Mouse (Mus musculus) Patski (cell line): ENCODE measurements around the gene Jag1. TPM values are rescaled to one million over a fixed set of nuclear protein-coding genes. Genes with fewer than 3 reads are reported as not detected.

ENCODE experiments used
- ATAC-seq: fragments of 100-300 bp; one replicate; pipeline ENCODE4 v1.8.0; 2021
- CTCF ChIA-PET: fragments of 350-600 bp; sonication (Branson Sonifier 250); formaldehyde crosslinking; loops from one replicate; lab custom pipeline; 2022; ENCODE audit warnings: inconsistent platforms; lab: Charles Lee
- POLR2A ChIA-PET: fragments of 350-600 bp; sonication (Branson Sonifier 250); formaldehyde crosslinking; loops from one replicate; lab custom pipeline; 2022; ENCODE audit warnings: antibody characterized with exemption, inconsistent platforms; lab: Charles Lee
- DNase-seq: peaks from one replicate; pipeline ENCODE4 v3.0.0-alpha.2; 2011; ENCODE audit warnings: low read depth, low spot score
- H3K27me3 ChIP-seq: fragments of 371-371 bp; one replicate; pipeline ENCODE4 v1.5.1; 2021
- CTCF ChIP-seq: fragments of 100-300 bp; IDR thresholded peaks from one replicate; pipeline ENCODE4 v1.5.1; 2021
- in situ Hi-C: fragments of 300-500 bp; cut with MboI; formaldehyde crosslinking; loops from 3 replicates; pipeline ENCODE4 v1.11.1; 2018; ENCODE audit warnings: low pct_unique_long_range_greater_than_20kb, mixed read lengths
- polyA plus RNA-seq: library from polyadenylated mRNA; unstranded; gene quantifications from one replicate; pipeline ENCODE4 v1.2.3, GENCODE M21; 2021

Jag1 gene
- polyA plus RNA-seq, 1 experiment from 2014 or later = 37.3 TPM

- CTCF ChIA-PET = interaction anchor here (1.1 to 1.6 kb wide), 2 partner anchors 19 to 608 kb away, joined by 3 to 4 read pairs; no protein-coding TSS in a partner anchor
- no peaks in the 10 kb centered on the region for H3K27me3 ChIP-seq
- ATAC-seq (peak; percentile 66), DNase-seq (no peak)
- POLR2A ChIA-PET = interaction anchor here (0.6 to 1.0 kb wide), 3 partner anchors 18 to 214 kb away, joined by 3 to 6 read pairs (median 3); no protein-coding TSS in a partner anchor
- no peak for TF ChIP-seq CTCF
- in situ Hi-C loops = loop anchor here (5.0 to 10.0 kb wide), 5 partner anchors 298 to 821 kb away; no protein-coding TSS in a partner anchor
These were observed 354 bp upstream of the Jag1 start for GRCm38 (mm10) chr2:137116675-137117320.

- ChIA-PET CTCF (interaction anchor here (0.7 to 6.2 kb wide), 6 partner anchors 14 to 617 kb away, joined by 3 to 32 read pairs (median 6); no protein-coding TSS in a partner anchor), POLR2A (interaction anchor here (1.1 to 1.3 kb wide), 2 partner anchors 590 to 617 kb away, joined by 3 read pairs; no protein-coding TSS in a partner anchor)
- TF ChIP-seq CTCF = no peak
- in situ Hi-C loops = loop anchor here (5.0 to 10.0 kb wide), 5 partner anchors 299 to 822 kb away; no protein-coding TSS in a partner anchor
- ATAC-seq = no peak
- no peaks in the 10 kb centered on the region for H3K27me3 ChIP-seq
- DNase-seq = no peak
These were observed 1.0 kb downstream of the Jag1 start for GRCm38 (mm10) chr2:137115241-137116024.

GRCm38 (mm10) chr2:137114248-137115096 lies 2.0 kb downstream of the Jag1 start:
- no peaks in the 10 kb centered on the region for H3K27me3 ChIP-seq
- CTCF ChIA-PET = interaction anchor here (0.7 to 6.2 kb wide), 10 partner anchors 13 to 618 kb away, joined by 3 to 32 read pairs (median 6); no protein-coding TSS in a partner anchor
- POLR2A ChIA-PET = interaction anchor here (0.9 to 1.4 kb wide), 4 partner anchors 19 to 618 kb away, joined by 3 read pairs; no protein-coding TSS in a partner anchor
- DNase-seq = no peak
- no peak for TF ChIP-seq CTCF
- in situ Hi-C loops = loop anchor here (5.0 to 10.0 kb wide), 5 partner anchors 300 to 823 kb away; no protein-coding TSS in a partner anchor
- ATAC-seq = peak; percentile 40

- no peak for TF ChIP-seq CTCF
These were observed 3.0 kb downstream of the Jag1 start for GRCm38 (mm10) chr2:137113288-137114061.

GRCm38 (mm10) chr2:137110214-137110898 lies 6.1 kb downstream of the Jag1 start:
- no peak for TF ChIP-seq CTCF
- ChIA-PET POLR2A (no interaction called here), CTCF (interaction anchor here (1.0 to 6.2 kb wide), 6 partner anchors 8 to 595 kb away, joined by 3 to 32 read pairs (median 3); no protein-coding TSS in a partner anchor)
- peak; percentile 44 for ATAC-seq
- no peak for DNase-seq
- in situ Hi-C loops = loop anchor here (10.0 kb wide), 1 partner anchor 304 kb away; no protein-coding TSS in a partner anchor
- H3K27me3 ChIP-seq = no peaks in the 10 kb centered on the region

More at GRCm38 (mm10) chr2:137113288-137114061, 3.0 kb downstream of the Jag1 start:
- ChIA-PET CTCF (interaction anchor here (0.7 to 6.2 kb wide), 11 partner anchors 12 to 619 kb away, joined by 3 to 32 read pairs (median 6); no protein-coding TSS in a partner anchor), POLR2A (interaction anchor here (0.6 to 1.4 kb wide), 3 partner anchors 18 to 180 kb away, joined by 3 to 4 read pairs (median 3); no protein-coding TSS in a partner anchor)
- ATAC-seq (no peak), DNase-seq (no peak)
- in situ Hi-C loops = loop anchor here (10.0 kb wide), 1 partner anchor 301 kb away; no protein-coding TSS in a partner anchor
- H3K27me3 ChIP-seq = no peaks in the 10 kb centered on the region

GRCm38 (mm10) chr2:137109321-137110213 lies 6.9 kb downstream of the Jag1 start:
- POLR2A ChIA-PET = interaction anchor here (0.6 kb wide), 1 partner anchor 623 kb away, joined by 3 read pairs; no protein-coding TSS in a partner anchor
- CTCF ChIA-PET = interaction anchor here (0.9 to 6.2 kb wide), 7 partner anchors 8 to 596 kb away, joined by 3 to 32 read pairs (median 3); no protein-coding TSS in a partner anchor
- no peaks in the 10 kb centered on the region for H3K27me3 ChIP-seq
- ATAC-seq = no peak
- no peak for DNase-seq
- no peak for TF ChIP-seq CTCF
- in situ Hi-C loops = loop anchor here (5.0 to 10.0 kb wide), 3 partner anchors 107 to 305 kb away; no protein-coding TSS in a partner anchor

GRCm38 (mm10) chr2:137107946-137108345 lies 8.5 kb downstream of the Jag1 start:
- TF ChIP-seq CTCF = no peak
- H3K27me3 ChIP-seq = no peaks in the 10 kb centered on the region
- ATAC-seq (no peak), DNase-seq (no peak)
- ChIA-PET CTCF (interaction anchor here (0.6 kb wide), 1 partner anchor 863 kb away, joined by 3 read pairs; no protein-coding TSS in a partner anchor), POLR2A (no interaction called here)
- in situ Hi-C loops = loop anchor here (5.0 kb wide), 2 partner anchors 106 to 191 kb away; no protein-coding TSS in a partner anchor
